Mouse (Mus musculus): ENCODE results near the gene Slc35c1.
A peak's percentile ranks its signal among the peaks of the same experiment; 100 is the strongest.
"Not testable (repeated sequence)": the region's sequence is repeated elsewhere in the genome, so short reads cannot be mapped to it uniquely, and the experiment has no call there.

Gene Slc35c1

DNA sequence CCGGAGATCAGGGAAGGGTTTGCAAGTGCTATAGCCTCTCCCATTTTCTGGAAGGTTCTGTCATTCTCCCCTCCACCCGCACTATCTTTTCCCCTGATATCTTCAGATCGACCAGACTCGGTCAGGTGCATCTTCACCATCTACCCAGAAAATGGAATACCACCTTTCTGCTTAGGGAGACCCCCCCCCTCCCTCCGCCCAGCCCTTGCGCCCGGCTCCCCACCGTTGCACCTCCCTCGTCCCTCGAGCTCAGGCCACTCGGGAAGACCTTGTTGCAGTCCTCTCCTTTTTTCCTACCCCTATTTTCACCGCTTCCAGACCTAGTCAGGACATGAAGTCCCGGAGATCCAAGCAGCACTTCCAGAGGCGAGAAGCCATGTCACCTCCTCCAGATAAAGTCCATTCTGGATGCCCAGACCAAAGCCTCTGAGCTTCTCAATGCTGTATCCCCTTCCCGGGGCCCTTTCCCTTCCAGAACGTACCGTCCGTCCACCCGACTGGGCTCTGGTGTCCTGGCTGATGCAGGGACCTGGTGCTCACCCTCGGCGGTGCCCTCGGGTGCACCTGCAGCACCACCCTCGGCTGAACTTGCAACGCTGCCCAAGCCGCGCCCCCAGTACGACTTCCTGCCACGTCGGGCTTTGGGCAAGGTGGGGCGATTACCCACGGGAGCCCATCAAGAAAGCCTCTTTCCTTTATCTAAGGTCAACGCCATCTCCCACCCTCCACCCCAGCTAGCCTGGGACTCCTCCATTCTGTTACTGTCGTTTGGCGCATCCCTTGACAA lies at the start of gene Slc35c1:
Gene Slc35c1, minus strand, starts transcription at position 618 of the 787 bp plus-strand sequence.
- DNase-seq (ENCODE audit: low spot score in 2 of 2) = peak; percentile 37 to 52

DNA sequence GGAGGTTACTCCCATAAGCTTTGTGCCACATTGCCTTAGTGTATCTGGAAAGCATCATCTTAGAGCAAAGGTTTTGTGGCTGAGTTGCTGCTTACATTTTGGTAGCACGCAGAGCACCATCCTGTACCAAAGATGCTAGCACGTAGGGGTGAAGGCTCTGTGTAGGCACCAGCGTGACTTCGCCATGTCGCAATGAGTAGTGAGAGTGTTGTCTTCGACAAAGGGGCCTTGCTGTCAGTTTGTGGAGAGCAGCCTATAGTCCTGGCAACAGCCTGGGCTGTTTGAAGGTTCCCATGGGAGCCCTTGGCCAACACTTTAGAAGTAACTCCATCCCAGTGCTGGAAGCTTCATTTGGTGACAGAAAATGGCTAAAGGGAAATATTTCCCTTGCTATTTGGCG lies 45.0 kb upstream of the Slc35c1 start:
- DNase-seq (ENCODE audit: low spot score in 2 of 2) = no peak

DNA sequence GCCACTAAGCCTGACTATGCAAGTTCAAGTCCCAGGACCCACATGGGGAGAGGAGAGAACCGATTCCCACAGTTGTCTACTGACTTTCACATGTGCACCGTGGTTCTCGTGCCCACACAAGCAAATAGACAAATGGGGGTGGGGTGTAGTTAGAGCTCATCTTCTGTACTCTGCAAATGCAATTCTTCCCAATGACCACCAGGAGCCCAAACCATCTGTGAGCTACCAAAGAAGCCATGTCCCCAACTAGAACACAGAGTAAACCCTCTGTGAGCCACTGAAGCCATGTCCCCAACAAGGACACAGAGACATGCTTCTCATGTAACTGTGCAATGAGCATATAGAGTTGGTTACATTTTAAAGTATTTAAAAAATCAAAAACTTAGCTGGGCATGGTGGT lies 43.1 kb upstream of the Slc35c1 start:
- DNase-seq (ENCODE audit: low spot score in 2 of 2) = no peak

DNA sequence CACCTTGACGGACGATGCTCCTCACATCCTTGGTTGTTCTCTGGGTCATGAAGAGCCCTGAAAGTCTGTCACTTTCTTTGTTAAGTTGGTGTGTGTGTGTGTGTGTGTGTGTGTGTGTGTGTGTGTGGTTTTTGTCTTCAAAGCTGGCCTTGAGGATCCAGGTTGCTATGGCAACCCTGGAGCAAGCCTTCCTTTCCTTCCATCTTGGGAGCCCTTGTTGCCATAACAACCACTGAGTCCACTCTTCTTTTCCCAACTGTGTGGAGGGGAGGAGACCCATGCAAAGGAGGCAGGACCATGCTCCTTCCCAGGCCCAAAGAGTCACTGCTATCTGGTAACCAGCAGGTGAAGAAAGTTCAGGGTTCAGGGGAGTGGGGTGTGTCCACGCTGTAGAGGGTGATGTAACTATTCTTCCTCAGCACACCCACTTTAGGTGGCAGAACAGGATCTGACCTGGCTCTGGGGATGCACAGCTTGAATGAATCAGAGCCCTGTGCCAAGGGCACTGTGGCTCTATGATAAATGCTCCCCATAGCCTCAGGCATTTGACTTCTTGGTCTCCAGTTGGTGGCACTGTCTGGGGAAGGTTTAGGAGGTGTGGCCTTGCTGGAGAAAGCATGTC lies 39.5 kb upstream of the Slc35c1 start:
- DNase-seq (ENCODE audit: low spot score in 2 of 2) = no peak

DNA sequence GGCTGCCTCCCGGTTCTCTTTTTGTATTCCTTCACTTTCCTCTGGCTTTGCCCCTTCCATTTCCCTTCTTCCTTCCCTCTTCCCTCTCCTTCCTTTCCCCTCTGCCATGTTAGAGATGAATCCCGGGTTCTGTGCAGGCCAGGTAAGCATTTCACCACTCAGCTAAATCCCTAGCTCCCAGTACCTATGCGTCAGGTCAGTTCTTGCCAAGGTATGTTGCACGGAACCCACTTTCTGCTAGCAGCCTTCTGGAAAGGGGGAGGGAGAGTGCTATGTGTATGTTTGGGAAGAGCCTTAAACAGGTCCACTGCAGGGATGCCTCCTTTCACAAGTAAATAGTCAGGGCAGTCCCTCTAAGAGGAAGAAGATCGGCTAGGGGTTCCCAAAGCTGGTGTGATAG lies 36.8 kb upstream of the Slc35c1 start:
- no peak for DNase-seq (ENCODE audit: low spot score in 2 of 2)

DNA sequence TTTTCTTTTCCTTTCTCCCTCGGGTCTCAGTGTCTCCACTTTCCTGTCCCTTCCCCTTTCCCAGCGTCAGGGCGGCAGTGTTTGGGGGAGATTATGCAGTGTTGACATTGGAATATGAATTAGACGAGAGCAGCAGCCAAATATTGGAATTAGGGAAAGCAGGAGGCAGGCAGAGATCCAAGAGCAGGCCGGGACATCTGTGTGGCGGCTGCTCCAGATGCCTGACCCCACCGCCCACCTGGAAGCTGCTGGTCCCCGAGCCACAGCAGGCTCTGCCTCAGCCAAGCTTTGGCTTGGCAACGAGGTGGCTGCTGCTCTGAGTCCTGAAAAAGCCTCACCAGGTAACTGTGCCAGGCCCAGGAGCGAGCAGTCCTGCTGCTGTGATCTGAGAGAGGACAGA lies 36.3 kb upstream of the Slc35c1 start:
- DNase-seq (ENCODE audit: low spot score in 2 of 2) = no peak

DNA sequence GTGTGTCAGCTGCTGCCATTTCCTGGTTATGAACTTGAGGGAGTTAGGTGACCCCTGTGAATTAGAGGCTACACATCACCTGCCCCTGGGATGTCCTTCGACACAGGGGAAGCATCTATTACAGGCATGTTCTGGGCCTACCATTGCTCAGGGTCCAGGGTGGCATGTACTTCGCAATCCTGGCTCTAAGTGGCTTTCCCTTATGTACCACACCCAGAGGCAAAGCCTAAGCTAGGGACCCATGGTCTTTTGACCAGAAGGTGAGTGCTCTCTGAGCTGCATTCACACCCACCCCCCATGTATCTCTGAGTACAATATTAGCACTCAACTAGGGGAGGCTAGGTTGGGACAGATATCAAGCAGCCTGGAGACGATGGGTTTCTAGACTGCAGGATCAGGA lies 34.6 kb upstream of the Slc35c1 start:
- DNase-seq (ENCODE audit: low spot score in 2 of 2) = no peak

DNA sequence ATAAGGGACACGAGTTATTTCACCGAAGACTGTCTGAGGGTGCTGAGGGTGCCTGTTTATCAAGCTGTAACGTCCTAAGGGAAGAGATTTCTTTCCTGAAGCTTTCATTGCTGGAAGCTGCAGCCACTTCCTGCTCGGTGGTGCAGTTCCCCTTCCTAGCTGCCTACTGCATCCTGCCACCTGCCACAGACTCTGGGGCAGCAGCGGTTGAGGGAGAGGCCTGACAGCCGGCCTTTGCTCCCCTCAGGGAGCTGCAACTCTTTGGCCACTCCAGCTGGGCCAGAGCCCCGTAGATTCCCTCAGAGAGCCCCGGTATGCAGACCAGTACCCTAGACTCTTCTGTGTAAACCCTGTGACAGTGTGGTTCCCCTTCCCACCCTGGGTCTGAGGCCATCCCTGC lies 34.1 kb upstream of the Slc35c1 start:
- no peak for DNase-seq (ENCODE audit: low spot score in 2 of 2)

DNA sequence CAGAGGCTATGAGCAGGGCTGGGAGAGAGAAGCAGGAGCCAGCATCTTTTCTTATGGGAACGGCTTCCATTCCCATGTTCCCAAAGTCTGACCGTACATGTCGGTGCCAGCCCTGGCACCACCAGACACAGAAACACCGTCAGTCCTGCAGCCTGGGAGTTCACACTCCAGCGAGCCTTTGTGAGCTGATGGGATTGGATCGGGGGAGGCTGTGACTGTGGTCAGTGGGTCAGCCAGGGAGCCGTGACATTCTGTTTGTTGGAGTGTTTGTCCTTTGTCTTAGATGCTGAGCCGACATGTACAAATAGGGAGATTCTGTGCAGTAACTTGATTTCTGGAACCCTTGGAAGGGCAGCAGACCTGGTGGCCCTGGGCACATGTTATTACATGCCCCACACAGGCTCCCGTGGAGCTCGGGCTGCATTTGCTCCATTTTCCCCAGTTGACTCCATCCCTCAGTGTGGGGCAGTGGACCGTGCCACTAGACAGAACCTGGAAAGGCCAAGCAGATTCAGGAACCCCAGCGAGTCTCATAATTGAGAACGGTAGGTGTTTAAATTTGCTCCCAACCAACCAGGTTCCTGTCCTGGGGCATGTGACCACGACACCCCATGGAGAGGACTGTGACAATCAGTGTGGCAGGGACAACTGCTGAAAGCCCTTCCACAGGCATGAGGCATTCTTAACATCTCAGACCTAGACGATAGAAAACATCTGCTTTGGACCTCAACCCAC lies 33.5 kb upstream of the Slc35c1 start:
- no peak for DNase-seq (ENCODE audit: low spot score in 2 of 2)

DNA sequence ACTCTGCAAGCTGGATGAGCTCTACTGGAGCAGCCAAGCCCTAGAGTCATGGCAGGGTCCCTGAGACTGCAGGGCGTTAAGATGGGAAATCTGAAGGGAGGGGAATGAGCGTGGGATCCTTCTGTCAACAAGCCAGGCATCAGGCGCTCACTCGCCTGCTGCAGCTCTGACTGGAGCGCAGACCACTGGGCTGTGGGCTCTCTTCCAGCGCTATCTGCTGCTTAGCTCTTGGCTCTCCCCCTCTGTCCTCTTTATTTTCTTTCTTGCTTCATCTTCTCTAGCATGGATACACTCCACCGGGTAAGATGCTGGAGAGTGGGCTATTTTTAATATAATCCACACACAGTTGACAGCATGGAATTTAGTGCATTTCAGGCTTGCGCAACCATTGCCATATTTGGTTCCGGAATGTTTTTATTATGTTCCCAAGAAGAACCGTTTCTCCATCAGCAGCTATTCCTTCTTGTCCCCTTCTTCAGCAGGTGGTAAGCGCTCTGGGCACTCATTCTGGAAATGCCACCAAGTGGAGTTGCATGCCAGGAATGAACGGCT lies 31.7 kb upstream of the Slc35c1 start:
- DNase-seq (ENCODE audit: low spot score in 2 of 2) = no peak

DNA sequence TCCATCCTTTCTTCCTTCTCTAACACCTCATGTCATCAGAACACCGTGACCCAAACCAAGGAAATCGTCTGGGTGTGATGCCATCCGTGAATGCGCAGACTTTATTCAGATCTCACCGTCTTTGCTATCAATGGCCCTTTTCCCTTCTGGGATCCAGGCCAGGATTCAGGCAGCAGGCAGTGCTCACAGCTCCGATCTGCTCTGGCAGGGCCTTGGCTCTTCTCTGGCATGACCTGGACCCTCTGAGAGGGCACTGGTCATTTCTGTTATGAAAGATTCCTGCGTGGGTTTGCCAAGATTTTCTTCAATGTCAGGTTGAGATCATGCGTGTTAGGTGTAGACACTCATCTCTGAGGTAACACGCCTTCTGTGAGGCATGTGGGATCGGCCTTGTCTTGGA lies 30.2 kb upstream of the Slc35c1 start:
- no peak for DNase-seq (ENCODE audit: low spot score in 2 of 2)

DNA sequence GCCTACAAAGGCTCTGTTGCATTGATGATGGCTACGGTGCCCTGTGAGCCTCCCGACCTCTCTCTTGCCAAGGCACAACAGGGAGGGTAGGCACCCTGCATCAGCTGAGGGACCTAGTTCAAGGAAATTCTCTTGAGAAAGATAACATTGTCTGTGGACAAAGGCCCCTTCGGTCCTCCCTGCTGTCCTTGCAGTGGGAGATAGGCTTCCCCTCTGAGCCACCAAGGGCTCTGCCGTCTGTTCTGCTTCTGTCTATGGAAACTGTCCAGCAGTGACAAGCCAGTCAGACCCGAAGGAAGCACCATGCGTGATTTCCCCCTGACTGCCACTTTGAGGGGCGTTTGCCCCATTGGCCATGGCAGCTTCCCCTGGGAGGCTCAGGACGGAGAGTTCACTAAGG lies 27.5 kb upstream of the Slc35c1 start:
- no peak for DNase-seq (ENCODE audit: low spot score in 2 of 2)

DNA sequence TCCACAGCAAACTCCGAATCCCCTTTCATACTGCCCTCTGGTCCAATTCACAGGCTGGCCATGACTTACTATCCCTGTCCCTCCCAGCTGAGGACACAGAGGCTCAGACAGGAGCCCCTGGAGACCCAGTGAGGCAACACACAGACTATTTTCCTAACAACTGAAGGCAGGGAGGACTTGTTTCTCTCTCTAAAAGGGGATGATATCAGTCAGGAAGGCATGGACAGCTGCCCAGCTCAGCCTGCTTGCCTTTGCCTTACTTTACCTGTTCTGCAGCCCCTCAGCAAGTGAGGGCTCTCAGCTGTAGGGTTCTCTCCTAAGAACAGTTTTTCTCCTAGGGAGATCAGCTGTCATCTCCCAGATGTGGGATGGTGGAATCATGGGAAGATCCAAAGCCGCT lies 26.6 kb upstream of the Slc35c1 start:
- no peak for DNase-seq (ENCODE audit: low spot score in 2 of 2)

DNA sequence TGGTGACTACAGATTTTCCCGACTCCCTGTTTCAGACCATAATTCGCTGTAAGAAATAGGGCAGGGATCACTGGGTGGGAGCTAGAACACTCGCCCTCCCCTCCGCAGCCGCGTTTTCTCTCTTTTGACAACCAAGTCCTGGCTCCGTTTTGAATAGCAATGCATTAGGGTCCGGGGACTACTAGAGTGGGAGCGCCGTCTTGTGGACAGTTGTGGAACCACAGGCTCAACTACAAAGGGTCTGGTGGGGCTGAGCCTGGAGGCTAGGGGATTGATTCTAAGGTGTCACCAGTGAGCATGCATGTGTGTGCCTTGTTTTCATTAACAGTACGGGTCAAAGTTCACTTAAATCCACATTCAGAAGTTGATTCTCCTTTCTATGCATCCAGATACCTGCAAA lies 26.1 kb upstream of the Slc35c1 start:
- DNase-seq (ENCODE audit: low spot score in 2 of 2) = peak; percentile 60 to 79

DNA sequence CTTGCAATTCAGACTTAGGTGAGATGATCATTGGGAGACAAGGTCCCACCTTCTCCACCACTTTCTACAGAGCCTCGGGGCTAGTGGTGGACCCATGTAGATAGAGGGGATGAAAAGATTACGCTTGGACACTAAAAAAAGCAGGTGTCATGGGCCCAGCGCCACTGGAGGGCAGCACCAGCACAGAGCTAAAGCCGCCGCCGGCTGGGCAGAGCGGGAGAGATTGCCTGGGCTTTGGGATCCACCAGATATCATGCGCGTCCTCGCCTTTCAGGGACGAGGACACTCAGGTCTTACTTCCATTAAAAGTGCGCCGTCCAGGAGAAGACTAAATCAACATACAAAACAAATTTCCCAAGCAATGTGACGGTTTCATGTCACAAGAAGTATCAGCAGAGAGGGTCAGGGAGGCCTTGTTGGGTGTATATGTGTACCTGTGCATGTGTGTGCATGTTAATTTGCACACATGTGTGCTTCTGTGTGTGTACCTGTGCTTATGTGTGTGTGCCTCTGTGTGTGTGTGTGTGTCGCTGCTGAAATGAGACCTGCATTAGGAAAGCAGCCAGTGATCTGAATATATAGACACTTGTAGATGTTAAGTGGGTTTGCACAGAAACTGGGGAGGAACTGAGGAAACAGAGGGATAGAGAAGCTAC lies 25.4 kb upstream of the Slc35c1 start:
- DNase-seq (ENCODE audit: low spot score in 2 of 2) = peak; percentile 27 to 45

DNA sequence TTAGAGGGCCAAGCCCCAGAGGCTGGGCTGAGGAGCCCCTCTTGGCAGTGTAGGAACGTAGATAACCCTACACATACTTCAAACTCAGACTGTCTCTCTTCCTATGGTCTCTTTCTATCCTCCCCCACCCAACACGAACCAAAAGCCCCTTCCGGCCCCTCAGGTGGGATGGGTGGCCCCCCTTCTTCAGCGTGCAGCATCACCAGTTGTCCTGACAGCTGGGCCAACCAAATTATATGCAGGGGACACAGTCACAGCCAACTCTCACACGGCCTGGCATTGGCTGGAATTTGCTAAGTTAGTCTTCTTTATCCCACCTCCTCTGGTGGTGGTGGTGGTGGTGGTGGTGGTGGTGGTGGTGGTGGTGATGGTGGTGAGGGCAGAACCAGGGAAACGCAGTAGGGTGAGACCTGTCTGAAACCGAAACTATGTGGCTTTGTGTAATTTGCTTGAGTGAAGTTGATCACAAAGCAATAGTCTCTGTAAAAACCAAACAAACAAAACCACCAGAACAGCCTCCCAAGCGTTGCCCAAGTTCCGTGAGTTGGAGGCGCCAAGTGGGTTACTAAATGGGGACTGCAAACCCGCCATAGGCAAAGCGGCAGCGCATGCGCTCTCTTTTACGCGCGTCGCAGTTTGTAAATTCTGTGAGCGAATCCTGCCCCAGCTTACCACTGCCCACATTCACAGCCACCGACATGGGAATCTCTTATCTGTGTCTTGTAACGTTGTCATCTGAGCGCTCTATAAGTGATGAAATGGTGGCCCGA lies 24.1 kb upstream of the Slc35c1 start:
- no peak for DNase-seq (ENCODE audit: low spot score in 2 of 2)

DNA sequence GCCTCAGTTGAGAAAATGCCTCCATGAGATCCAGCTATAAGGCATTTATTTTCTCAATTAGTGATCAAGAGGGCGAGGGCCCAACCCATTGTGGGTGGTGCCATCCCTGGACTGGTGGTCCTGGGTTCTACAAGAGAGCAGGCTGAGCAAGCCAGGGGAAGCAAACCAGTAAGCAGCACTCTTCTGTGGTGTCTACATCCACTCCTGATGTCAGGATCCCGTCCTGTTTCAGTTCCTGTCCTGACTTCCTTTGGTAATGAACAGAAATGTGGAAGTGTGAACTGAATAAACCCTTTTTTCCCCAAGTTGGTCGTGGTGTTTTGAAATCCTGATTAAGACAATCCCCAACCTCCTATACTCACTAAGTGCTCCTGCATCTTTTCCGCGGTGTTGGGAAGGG lies 23.2 kb upstream of the Slc35c1 start:
- no peak for DNase-seq (ENCODE audit: low spot score in 2 of 2)

DNA sequence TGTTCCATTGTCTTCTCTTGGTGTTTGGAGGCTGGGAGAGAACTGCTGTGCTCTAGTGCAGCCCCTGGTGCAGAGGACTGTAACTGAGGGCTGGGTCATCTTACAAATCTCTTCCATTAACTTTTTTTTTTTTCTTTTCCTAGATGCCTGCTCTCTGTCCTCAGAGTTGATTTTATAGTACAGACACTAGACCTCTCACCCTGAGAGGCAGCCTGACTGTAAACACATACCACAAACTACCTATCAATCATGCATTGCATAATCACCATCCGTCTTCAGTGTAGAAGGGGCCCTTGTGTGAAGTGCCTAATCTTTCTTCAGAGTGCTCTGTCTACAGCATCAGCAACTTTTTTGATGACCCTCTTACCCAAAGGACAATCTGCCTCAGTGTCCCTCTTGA lies 22.2 kb upstream of the Slc35c1 start:
- no peak for DNase-seq (ENCODE audit: low spot score in 2 of 2)

DNA sequence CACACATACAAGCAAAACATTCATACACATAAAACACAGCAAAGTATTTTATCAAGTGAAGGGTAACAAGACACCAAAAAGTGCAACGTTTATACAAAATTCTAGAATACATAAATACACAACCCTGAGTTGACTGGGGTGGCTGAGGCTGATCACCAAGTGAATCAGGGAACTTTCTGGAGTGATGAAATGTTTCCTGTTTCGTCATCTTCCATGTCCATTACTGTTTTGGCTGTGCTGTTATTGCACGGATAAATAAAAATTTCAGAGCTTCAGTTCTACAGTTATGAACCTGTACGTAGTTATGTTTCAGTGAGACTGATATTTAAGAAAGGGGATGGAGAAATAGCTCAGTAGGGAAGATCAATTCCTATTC lies 18.0 kb upstream of the Slc35c1 start:
- no peak for DNase-seq (ENCODE audit: low spot score in 2 of 2)

DNA sequence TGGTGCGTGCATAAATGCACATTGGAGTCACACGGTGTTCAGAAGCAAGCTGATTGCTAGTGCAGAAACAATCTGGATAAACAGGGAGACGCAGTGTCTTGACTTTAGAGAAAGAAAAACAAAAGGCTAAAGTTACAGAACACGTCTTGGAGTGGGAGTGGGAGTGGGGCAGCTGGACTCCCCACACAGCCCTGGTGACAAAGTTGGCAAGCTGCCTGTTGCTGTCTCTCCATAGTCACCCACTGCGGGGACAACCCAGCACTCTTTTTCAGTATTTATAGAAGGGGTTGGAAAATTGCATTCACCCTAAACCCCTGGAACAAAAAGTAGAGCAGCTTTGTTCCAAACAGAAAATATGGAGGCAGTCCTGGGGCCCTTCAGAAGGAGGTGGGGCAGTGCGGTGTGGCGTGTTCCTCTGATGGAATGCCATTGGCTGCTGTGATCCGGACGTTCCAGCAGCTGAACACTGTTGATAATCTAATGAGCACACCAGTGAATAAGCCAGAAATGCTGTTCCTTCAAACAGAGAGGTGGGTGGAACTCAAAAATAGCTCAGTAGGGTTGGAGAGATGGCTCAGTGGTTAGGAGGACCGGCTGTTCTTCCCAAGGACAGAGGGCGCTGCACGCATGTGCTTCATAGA lies 17.5 kb upstream of the Slc35c1 start:
- no peak for DNase-seq (ENCODE audit: low spot score in 2 of 2)

DNA sequence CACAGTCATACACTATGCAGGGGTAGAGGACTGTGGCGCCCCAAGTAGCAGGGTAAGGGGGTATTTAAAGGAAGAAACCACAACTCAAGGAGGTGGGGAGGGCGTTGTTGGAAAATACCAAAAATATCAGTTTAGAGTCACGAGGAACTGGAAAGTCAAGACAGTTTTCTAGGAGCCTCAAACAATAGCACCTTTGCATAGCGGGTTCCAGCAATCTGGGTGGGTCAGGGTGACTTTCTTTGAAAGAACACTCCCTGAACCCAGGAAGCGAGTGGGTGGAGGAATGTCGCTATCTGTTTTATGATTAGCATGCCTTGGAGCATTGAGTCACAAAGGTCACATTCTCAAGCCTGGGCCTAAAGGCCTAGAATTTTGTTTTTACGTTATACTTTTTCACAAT lies 16.2 kb upstream of the Slc35c1 start:
- DNase-seq (ENCODE audit: low spot score in 2 of 2) = not testable (repeated sequence)

All from spleen, postnatal 14 days (tissue).